Mouse (Mus musculus): Measurements from ENCODE around the gene Jdp2. TPM values are rescaled to one million over a fixed set of nuclear protein-coding genes. Genes with fewer than 3 reads are reported as not detected.

Gene Jdp2
- total RNA-seq (2022) = 1 to 10 TPM; 3.0 to 4.5 (median 3.8) TPM

GRCm38 (mm10) chr12:85598611-85599477 lies at the start of gene Jdp2:
TSS of gene Jdp2 (plus strand) at chr12:85599027.
- DNase-seq (ENCODE audit: low spot score in 2 of 2) = peak; percentile 84 to 88

DNA sequence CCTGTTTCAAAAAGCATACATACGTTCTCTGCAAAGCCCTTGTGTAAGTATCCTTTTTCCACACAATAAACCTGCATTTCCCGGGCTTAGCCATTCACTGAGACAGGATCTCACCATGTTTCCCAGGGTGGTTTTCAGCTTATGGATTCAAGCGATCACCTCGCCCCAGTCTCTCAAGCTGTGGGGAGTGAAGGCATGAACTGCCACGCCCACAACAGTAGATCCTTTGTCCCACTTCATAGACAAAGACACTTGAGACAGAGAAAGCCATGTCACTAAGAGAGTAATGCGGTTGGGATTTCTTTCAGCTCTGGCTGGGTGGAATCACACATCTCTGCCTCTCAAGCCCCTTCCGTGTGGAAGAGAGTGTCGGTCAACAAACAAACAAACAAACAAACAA lies 49.2 kb upstream of the Jdp2 start:
- DNase-seq (ENCODE audit: low spot score in 2 of 2) = no peak

DNA sequence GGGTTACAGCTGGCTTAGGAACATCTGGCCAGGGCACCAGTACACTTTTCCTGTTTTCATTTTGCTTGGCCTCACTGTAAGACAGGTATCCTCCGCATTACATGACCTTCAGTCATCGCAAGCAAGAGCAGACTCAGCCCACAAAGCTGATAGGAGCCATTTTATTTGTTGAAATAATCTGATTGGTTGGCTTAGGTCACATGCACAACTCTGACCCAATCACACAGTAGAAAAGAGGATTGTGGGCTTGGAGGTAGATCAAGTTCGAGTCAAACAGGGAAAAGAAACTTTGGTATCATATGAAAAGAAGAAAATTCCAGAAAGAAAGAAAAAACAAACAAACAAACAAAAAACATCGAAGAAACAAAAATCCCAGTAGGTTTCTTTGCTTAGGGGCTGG lies 48.4 kb upstream of the Jdp2 start:
- no peak for DNase-seq (ENCODE audit: low spot score in 2 of 2)

DNA sequence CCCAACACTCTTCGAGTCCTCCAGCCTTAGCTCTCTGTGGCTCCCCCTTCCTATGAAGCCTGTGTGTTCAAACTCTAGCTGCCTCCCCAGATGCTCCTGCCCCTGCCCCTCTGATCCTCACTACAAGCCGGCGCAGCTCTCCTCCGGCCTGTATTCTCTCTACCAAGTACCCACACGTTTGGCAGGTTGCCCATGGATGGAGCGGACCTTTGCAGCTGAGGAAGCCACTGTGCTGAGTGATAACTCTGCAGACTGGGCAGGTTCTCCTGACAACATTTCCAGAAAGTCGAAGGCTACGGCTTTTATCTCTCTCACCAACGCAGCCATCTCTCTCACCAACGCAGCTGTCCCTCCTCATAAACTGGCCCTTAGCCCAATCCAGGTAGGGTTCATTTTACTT lies 39.5 kb upstream of the Jdp2 start:
- DNase-seq (ENCODE audit: low spot score in 2 of 2) = no peak

GRCm38 (mm10) chr12:85565441-85565840 lies 33.4 kb upstream of the Jdp2 start:
- no peak for DNase-seq (ENCODE audit: low spot score in 2 of 2)

DNA sequence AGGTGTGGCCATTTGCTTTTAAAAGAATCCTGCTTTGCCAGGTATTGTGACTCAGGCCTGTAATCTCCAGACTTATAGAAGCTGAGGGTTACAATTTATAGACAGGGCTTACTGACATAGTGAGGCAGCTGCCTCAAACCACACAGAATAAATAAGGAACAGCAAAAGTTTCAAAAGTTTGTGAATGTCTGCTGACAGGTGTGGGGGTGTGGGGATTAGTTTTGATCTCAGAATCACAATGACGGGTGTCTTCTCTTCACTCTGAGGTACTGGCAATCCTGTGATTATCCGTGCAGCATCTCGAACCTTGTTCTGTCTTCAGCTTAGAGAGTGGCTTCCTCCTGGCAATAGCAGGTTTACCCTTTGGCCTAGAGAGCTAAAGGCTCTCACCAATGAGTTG lies 30.5 kb upstream of the Jdp2 start:
- DNase-seq (ENCODE audit: low spot score in 2 of 2) = no peak

- DNase-seq (ENCODE audit: low spot score in 2 of 2) = peak in 1 of 2 experiments; percentile 15
Measured at GRCm38 (mm10) chr12:85569393-85570157, 29.3 kb upstream of the Jdp2 start.

- DNase-seq (ENCODE audit: low spot score in 2 of 2) = no peak
Measured at GRCm38 (mm10) chr12:85570158-85570540, 28.7 kb upstream of the Jdp2 start.

DNA sequence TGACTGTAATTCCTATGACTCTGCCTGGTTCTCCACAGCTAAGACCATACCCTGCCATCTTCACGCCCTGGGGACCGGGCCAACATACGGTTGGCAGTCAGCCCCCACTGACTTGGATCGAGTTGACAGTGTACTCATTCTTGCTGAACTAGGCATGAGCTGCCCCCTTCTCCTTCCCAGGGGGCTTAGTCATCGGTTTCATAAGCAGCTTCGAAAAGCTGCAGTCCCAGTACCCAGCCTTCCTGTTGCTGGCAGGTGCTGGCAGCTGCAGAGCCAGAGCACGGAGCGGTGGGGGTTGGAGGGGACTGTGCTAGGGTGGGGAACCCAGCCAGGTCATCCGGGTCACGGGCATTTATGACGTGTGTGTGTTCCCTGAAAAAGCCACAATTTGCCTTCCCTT lies 27.5 kb upstream of the Jdp2 start:
- DNase-seq (ENCODE audit: low spot score in 2 of 2) = peak; percentile 40 to 59

GRCm38 (mm10) chr12:85572047-85572475 lies 26.8 kb upstream of the Jdp2 start:
- DNase-seq (ENCODE audit: low spot score in 2 of 2) = peak; percentile 74

DNA sequence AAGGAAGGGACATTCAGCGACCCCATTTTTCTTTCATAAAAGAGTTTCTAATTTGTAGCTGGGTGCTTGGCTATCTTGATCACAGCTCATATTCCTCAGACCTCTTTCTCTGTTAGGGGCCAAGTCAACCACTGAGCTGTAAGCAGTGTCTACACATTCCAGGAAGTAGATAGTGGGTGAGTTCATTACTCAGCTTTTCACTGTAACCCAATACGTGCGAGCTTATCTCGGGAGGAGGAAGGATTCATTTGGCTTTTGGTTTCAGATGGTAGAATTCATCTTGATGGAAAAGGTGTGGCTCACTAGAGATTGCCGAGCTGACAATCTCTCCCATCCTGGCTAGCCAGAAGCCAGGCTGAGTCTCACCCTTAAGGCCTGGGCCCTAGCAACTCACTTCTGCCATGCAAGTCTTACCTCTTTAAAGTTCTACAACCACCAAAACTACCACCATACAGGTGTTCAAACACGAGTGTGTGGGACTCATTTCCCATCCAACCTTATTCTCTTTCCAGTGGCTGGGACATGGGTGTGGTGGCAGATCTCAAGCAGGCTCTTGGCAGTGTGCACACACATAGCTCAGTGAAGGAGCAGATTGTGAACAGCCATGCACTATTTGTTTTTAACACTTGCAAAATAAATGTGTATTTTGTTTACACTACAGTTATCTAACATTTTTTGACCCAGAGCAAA lies 23.9 kb upstream of the Jdp2 start:
- DNase-seq (ENCODE audit: low spot score in 2 of 2) = no peak

GRCm38 (mm10) chr12:85575496-85575840 lies 23.4 kb upstream of the Jdp2 start:
- DNase-seq (ENCODE audit: low spot score in 2 of 2) = no peak

DNA sequence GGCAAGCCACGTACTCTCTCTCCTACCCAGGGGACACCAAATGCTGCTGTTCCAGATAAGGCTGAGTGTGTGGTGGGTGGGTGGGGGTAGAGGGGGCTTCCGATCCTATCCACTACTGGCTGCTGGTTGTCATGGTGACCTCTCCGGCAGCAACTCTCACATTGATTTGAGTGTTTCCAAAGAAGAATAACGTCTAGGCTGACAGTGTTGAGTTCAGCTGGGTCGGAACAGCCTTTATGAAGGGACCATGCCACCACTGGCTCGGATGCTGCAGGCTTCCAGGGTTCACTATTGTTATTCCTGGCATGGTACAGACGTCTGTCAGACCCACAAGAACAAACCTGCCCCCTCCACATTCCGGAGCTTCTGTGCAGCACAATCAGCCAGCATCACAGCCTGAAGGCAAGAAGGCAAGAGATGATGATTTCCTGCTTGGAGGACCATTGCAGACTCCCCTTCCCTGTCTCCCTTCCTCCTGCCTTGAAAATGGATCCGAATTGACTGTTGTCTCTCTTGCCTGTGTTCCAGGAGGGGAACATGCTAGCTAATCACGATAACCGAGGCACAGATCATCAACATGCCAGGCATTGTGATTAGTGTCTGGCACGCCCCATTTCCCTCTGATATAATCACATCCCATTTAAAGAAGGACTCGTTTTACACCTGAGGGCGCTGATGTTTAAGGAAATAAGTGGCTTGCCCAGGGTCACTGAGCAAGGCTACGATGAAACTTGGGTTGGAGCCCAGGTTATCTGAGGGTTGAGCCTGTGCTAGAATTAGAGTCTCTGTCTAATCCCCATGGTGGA lies 17.4 kb upstream of the Jdp2 start:
- DNase-seq (ENCODE audit: low spot score in 2 of 2) = no peak

GRCm38 (mm10) chr12:85582067-85582316 lies 16.8 kb upstream of the Jdp2 start:
- no peak for DNase-seq (ENCODE audit: low spot score in 2 of 2)

DNA sequence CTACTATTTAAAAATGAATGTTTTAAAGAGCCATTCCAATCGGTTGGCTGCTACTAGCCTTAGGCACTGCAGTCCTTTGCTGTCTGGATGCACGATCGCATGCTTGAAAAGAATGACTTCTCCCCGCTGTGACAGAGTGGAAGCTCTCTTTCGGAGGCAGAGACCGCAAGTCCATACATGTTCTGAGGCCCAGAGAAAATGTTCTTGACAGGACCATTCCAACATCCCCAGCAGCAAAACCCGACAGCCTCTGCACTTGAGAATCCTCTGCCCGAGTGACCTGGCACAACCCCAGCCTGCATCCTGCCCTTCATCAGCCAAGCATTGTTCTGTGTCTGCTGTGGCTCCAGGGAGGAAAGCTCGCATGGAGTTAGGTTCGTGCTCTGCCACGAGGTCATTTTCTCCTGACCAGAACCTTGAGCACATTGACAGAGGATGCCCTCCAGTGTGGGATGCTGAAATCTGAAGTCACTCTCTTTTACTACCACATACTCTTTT lies 13.0 kb upstream of the Jdp2 start:
- no peak for DNase-seq (ENCODE audit: low spot score in 2 of 2)

DNA sequence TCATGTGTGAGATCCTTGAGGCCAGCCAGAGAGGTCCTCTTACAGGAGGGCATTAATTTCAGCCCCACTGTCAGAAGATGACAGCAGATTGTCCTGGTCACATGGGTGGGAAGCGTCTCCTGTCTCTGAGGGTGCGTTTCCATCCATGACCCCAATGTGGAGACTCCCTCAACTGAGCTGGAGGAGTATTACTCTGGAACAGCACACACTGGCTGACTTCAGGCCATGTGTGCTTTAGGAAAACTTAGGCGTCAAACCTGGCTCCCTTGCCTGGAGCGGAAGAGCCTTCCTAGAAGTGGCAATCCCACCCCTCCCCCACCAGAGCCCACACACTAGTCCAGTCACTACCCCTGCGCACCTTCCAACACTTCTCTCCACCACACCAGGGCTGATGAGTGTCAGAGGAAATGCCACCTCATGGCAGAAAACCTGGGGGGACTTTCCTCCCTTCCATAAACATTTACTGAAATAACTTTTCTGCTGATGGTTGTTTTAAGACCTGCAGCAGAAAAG lies 8.9 kb upstream of the Jdp2 start:
- no peak for DNase-seq (ENCODE audit: low spot score in 2 of 2)

DNA sequence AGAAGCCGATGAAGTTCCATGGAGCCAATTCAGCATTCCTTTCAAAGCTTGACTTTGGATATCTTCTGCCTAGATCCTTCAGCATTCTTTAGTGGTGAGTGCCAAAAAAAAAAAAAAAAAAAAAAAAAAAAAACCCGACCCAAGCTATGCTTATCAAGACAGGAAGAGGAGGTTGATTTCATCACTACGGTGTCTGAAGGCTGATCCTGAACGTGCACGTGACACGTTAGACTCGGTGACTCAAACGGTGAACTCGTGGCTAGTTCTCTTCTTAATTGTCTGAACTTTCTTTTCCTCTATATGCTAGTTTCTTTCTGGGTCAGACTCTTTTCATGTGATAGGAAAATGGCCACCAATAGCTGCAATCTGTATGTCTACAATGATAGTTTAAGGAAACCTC lies 5.9 kb upstream of the Jdp2 start:
- no peak for DNase-seq (ENCODE audit: low spot score in 2 of 2)

DNA sequence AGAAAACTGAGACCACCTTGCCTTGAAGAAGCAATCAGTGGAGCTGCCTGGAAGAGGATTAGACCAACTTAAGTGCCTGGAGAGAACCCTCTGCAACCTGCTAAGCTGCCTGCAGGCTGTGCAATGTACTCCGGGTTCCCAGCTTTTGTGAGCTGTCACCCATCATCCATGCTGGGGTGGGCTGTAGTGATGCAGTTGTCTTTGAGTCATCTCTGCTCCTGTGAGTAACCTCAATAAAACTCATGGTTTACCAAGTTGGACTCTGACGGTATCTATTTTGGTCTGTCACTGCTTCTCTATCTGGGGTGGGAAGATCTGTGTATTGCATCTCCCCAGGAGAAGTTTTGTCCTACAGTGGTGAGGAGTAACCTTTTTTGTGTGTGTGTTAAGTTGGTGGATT lies 4.4 kb upstream of the Jdp2 start:
- no peak for DNase-seq (ENCODE audit: low spot score in 2 of 2)

DNA sequence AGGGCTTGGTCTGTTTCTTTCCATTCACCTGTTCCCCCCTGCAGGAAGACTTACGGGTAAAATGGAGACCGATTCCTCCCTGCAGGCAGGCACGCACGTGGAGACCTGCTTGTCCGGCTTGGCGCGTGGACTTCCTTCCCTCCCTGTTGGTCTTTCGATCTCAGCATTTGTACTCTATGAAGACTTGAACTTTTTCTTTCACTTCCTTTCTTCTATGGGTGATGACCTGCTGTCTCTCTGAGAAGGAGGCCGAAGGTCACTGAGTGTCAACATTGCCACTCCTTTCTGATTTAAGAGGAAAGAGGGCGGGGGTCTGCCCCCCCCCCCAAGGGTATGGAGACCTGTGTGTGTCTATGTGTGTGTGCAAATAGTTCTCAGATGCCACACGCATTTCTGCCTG lies 774 bp upstream of the Jdp2 start:
- no peak for DNase-seq (ENCODE audit: low spot score in 2 of 2)

- no peak for DNase-seq (ENCODE audit: low spot score in 2 of 2)
Measured at GRCm38 (mm10) chr12:85599478-85600152, 788 bp downstream of the Jdp2 start.

DNA sequence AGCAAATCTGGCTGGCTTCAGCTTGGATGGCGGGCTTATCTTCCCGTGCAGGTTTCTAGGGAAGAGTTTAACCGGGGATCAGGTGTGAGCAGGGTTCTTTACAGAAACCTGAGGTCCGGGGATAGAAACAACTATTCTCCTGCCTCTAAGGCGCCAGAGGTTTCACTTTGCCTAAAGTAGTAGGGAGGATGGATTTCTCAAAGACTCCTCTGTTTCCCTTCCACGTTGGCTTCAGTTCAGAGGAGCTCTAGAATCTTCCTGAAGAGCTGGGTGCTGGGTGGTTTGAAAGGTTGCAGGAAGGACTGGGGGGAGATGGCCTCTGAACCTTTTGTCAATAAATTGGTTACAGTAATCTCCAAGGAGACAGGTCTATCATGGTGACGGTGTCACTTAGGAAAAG lies 1.8 kb downstream of the Jdp2 start:
- no peak for DNase-seq (ENCODE audit: low spot score in 2 of 2)

Measured in gastrocnemius, adult 8-10 months (tissue).